Mouse (Mus musculus) lung, postnatal 0 days (tissue): Measurements from ENCODE around the gene Efna2.
A peak's percentile ranks its signal among the peaks of the same experiment; 100 is the strongest.

Experiments
- CTCF ChIP-seq: IDR thresholded peaks from 2 replicates; pipeline ENCODE4 v1.5.1; 2016; ENCODE audit warnings: antibody characterized with exemption, mild to moderate bottlenecking
- EP300 ChIP-seq: IDR thresholded peaks from 2 replicates; pipeline ENCODE4 v1.6.1; 2016; ENCODE audit warnings: antibody characterized with exemption, mild to moderate bottlenecking, control low read depth

- TF ChIP-seq CTCF (0 out of 2 replicates have a peak, but pooled peaks have one; percentile 1), EP300 (0 out of 2 replicates have a peak, but pooled peaks have one; percentile 39)
These were observed 18.6 kb upstream of the Efna2 start for GRCm38 (mm10) chr10:80160455-80161371.
